Mouse (Mus musculus): ENCODE results near the gene Slc5a11.

The Slc5a11 gene

GRCm38 (mm10) chr7:123240064-123240463 is 25.5 kb downstream of the Slc5a11 start:
- CTCF ChIA-PET: interaction anchor here in 1 of 4 experiments (0.6 kb wide), 1 partner anchor 52 kb away, joined by 8 read pairs; no protein-coding TSS in a partner anchor
- POLR2A ChIA-PET: interaction anchor here (0.6 to 2.4 kb wide), 7 partner anchors 11 to 91 kb away, joined by 3 to 9 read pairs (median 3); no protein-coding TSS in a partner anchor

DNA sequence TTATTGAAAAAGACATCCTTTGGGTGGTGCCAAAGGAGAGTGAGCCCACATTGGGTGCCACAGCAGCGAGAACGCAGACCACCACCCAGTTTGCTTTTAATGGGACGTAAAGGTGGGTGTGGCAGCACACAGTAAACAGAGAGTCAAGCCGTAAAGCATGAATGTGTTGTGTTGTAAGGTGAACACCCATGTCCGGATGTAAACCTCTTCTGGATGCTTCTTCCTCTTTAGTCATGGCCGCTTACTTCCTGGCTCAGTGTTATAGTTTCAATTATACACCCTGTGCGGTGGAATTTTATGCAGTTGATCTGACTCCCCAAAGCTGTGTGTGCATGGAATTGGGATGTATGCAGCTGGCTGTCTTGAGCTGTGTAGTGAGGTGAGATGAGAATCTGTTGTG is 27.7 kb downstream of the Slc5a11 start:
- ChIA-PET POLR2A (interaction anchor here in 1 of 4 experiments (1.0 kb wide), 1 partner anchor 9 kb away, joined by 3 read pairs; no protein-coding TSS in a partner anchor), CTCF (no interaction called here)

GRCm38 (mm10) chr7:123244833-123245232 is 30.3 kb downstream of the Slc5a11 start:
- ChIA-PET POLR2A (interaction anchor here in 2 of 4 experiments (0.6 kb wide), 2 partner anchors 32 to 832 kb away, joined by 3 read pairs; no protein-coding TSS in a partner anchor), CTCF (no interaction called here)

DNA sequence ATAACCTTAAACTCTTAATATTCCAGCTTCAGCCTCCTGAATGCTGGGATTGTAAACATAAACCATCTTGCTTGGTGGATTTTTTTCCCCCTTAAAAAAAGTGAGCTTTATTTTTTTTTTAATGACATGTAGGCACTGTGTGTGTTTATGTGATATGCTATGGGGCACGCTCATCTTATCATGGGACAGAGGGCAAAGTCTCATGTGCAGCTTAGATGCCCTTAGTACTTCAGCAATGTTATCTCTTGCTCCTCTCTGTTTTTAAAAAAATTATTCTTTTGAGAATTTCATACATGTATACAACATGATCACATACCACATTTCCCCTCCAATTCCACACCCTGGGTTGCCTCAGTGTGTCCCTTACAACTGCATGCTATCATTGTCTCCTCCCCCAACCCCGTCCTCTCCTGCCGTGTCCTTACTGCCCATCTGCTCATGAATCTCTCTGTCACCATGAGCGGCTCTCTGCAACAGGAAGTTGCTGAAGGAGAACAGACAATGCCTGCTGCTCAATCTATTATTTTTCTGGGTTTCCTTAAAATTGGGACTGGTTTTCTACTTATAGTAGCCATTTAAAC is 32.0 kb downstream of the Slc5a11 start:
- CTCF ChIA-PET: no interaction called here
- POLR2A ChIA-PET: interaction anchor here in 1 of 4 experiments (0.6 to 1.4 kb wide), 2 partner anchors 10 to 15 kb away, joined by 3 to 6 read pairs; no protein-coding TSS in a partner anchor

DNA sequence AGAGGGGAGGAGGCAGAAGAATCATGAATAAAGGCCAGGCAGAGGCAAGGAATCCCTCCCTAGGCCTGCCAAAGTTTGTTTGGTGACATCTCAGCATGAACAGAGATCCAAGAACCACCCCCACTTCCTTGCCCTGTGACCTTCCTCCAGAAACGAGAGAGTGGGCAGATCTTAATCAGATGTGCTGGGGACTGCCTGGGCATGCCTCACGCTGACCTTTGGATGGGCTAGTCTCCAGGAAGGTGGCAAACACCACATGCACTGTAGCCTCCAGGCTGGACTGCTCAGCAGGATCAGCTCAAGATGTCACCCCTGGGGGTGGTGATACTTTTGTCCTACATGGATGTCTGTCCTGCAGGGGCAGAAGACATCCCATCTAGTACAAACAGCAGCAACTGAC is 33.6 kb downstream of the Slc5a11 start:
- CTCF ChIA-PET: no interaction called here

GRCm38 (mm10) chr7:123251343-123251742 is 36.8 kb downstream of the Slc5a11 start:
- ChIA-PET POLR2A (interaction anchor here (0.5 to 3.0 kb wide), 32 partner anchors 9 to 249 kb away, joined by 3 to 17 read pairs (median 4); partner anchors contain the start of genes Slc5a11 (in 3 of the 4), Arhgap17 (in 1 of the 4) and Lcmt1 (in 1 of the 4)), CTCF (interaction anchor here in 3 of 4 experiments (0.6 to 1.0 kb wide), 6 partner anchors 33 to 214 kb away, joined by 3 to 7 read pairs (median 4); no protein-coding TSS in a partner anchor)

More for the DNA sequence above, 33.6 kb downstream of the Slc5a11 start:
- POLR2A ChIA-PET: no interaction called here

- ChIA-PET POLR2A (interaction anchor here in 2 of 4 experiments (1.0 to 3.0 kb wide), 3 partner anchors 35 to 46 kb away, joined by 3 to 14 read pairs (median 12); no protein-coding TSS in a partner anchor), CTCF (no interaction called here)
Observed at GRCm38 (mm10) chr7:123253396-123253795, 38.8 kb downstream of the Slc5a11 start.

DNA sequence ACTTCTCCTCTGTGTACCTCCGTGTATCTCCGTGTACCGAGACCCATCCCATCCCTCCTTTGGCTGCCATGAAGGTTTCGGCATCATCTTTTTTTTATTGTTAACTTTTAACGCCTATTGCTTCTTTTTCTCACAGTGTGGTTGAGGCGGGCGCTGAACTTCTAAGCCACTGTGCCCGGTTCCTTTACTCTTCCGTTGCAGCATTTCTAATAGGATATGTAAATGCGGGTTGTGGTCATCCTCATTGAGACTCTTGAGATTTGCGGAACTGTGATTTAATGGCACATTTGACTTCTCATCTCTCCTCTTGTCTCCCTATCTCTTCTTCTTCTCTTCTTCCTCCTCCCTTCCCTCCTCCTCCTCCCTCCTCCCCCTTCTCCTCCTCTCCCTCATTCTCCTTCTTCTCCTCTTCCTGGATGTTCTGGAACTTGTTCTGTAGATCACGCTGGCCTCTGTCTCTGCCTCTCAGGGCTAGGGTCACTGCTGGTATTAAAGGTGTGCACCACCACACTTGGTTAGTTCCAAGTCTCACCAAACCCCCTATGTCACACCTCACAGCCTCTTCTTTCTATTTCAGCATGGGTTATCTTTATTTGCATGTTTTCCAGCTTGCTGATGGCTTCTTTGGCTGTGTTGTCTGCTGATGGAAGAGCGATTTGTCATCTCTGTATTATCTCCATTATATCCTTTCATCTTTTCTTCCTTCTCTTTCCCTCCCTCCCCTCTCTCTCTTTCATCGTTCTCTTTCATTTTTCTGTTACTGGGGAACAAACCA is 39.8 kb downstream of the Slc5a11 start:
- ChIA-PET CTCF (no interaction called here), POLR2A (interaction anchor here in 2 of 4 experiments (0.5 to 1.3 kb wide), 2 partner anchors 14 to 172 kb away, joined by 4 read pairs; no protein-coding TSS in a partner anchor)

DNA sequence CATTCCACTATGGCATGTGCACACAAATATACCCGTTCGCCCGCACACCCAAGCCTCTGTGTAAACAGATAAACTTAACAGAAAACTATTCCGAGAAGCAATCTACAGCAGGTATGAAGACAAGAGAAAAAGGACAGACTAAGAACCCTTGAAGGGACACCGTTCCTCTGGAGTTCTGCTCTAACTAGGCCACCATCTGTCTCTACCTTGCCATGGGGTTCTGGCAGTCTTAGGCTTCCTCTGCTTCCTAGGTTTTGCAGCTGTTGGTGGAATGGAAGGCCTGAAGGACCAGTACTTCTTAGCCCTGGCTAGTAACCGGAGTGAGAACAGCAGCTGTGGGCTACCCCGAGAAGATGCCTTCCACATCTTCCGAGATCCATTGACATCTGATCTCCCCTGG is 43.5 kb downstream of the Slc5a11 start:
- ChIA-PET CTCF (no interaction called here), POLR2A (interaction anchor here in 2 of 4 experiments (0.9 to 1.7 kb wide), 4 partner anchors 8 to 106 kb away, joined by 3 to 4 read pairs (median 4); no protein-coding TSS in a partner anchor)

DNA sequence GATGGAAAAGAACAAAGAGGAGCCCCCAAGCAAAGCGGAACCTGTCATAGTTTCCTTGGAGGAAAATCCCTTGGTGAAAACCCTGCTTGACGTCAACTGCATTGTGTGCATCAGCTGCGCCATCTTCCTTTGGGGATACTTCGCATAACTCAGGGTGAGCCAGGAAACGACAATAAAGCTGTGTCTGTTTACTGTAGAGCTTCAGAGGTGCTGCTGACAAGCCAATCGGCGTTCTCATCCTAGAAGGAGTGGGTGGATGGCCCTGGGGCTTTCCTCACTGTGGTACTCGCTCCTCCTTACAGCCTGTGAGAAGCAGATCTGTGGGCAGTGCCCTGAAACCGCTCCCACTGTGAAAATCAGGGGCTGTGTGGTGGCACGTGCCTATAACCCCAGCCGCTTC is 58.5 kb downstream of the Slc5a11 start:
- CTCF ChIA-PET: no interaction called here
- POLR2A ChIA-PET: interaction anchor here in 2 of 4 experiments (0.6 to 1.4 kb wide), 2 partner anchors 10 to 175 kb away, joined by 3 read pairs; no protein-coding TSS in a partner anchor

- CTCF ChIA-PET: no interaction called here
Observed at GRCm38 (mm10) chr7:123276568-123276967, 62.0 kb downstream of the Slc5a11 start.

DNA sequence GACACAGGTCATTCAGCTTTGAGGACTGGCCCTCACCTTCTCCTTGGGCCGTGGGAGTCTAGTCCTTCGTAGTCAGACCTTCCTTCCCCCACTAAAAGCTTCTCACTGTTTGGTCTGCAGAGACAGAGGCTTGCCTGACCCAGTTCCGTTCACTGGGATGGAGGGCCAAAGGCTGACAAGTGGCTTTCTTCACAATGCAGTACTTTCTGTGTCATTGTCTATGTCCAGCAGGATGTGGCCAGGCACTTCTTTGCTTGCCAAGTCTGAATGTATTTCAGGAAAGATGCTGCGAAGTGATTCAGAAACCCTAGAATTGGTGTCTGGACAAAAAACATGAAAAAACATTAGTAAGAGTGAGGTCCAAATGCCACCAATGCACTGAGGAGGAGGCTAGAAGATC is 65.2 kb downstream of the Slc5a11 start:
- POLR2A ChIA-PET: interaction anchor here in 1 of 4 experiments (0.7 to 1.2 kb wide), 2 partner anchors 15 to 18 kb away, joined by 3 read pairs; no protein-coding TSS in a partner anchor
- CTCF ChIA-PET: interaction anchor here in 1 of 4 experiments (0.7 kb wide), 1 partner anchor 1152 kb away, joined by 3 read pairs; no protein-coding TSS in a partner anchor

More at GRCm38 (mm10) chr7:123276568-123276967, 62.0 kb downstream of the Slc5a11 start:
- POLR2A ChIA-PET: interaction anchor here in 3 of 4 experiments (0.7 to 2.0 kb wide), 6 partner anchors 8 to 224 kb away, joined by 3 to 5 read pairs (median 4); no protein-coding TSS in a partner anchor

GRCm38 (mm10) chr7:123283826-123284225 is 69.2 kb downstream of the Slc5a11 start:
- CTCF ChIA-PET: no interaction called here
- POLR2A ChIA-PET: interaction anchor here in 2 of 4 experiments (0.6 to 1.0 kb wide), 3 partner anchors 12 to 31 kb away, joined by 3 to 5 read pairs (median 3); no protein-coding TSS in a partner anchor

DNA sequence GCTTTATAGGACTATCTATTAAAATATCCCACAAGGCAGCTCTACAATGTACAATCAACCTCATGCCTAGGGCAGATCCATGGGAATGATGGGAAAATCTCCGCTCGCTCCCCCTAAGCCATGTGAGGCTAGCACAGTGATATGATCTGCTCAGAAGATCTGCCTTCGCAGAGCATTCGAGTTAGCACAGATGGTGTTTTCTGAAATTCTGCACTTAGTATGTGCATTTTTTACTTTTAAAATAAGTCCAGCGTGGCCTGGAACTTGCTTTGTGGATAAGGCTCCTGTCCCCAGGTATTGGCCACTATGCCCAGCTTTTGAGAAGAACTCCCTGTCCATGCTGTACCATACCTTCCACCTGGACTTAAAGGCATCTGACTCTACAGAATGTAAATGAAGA is 71.3 kb downstream of the Slc5a11 start:
- POLR2A ChIA-PET: interaction anchor here in 2 of 4 experiments (1.5 to 1.7 kb wide), 2 partner anchors 10 to 84 kb away, joined by 4 to 5 read pairs; partner anchors contain the start of genes Arhgap17 (in 1 of the 2) and Lcmt1 (in 1 of the 2)
- CTCF ChIA-PET: no interaction called here

- CTCF ChIA-PET: no interaction called here
- POLR2A ChIA-PET: no interaction called here
Observed at GRCm38 (mm10) chr7:123287903-123288302, 73.3 kb downstream of the Slc5a11 start.

DNA sequence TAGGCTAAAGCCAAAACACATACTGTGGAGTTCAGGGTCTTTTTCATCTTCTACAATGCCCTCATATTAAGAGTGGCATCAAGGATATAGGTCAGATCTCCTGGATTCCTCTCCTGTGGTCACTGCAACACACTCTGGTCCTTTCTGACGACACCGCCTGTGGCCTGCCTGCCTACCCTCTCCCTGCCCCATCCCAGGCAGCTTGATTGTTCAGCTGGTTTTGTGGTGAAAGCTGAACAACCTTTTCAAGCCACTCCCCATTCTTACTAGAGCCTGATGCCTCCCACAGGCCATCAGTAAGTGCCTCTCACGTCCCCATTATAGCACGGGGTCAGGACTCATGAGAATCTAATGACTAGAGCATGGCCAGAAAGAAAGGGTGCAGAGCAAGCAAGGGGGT is 74.6 kb downstream of the Slc5a11 start:
- CTCF ChIA-PET: no interaction called here
- POLR2A ChIA-PET: interaction anchor here in 1 of 4 experiments (0.9 kb wide), 1 partner anchor 17 kb away, joined by 3 read pairs; no protein-coding TSS in a partner anchor

DNA sequence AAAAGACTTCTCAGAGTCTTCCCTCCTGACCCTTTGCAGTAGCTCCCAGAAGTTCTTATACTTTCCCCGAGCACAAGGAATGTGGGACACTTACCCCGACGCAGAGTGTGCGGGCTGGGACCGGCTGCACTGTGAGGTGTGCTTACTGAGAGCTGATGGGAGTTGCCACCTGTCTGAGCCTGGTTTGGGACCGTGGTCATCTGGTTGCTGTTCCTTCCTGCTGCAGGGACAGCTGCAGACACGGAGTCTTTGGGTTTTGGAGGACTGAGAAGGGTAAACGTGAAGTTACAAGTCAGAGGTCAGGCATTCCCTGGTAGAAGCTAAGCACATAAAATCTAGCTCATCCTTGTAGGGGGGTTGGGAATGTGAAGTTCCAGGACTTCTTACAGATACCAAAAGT is 77.4 kb downstream of the Slc5a11 start:
- CTCF ChIA-PET: no interaction called here
- POLR2A ChIA-PET: interaction anchor here in 2 of 4 experiments (0.8 to 3.4 kb wide), 5 partner anchors 17 to 93 kb away, joined by 3 to 12 read pairs (median 3); partner anchors contain the start of genes Arhgap17 (in 1 of the 2) and Lcmt1 (in 1 of the 2)

DNA sequence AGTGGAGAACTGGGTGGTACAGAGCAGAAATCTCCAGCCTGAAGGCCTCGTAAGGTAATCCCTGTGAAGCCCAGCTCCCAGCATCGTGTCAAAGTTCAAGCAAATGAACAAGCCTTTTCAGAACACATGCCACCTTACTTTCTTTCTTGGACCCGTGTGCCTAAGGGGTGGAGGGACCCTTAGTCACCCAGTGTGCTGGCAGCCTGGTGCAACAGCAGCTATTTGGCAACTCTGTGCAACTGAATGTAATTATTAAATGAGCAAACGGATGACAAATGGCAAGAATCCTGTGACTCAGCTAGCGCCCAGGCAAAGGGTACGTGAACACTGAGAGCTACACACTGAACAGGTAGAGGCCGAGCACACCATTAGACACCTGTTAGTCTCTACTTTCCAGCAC is 79.3 kb downstream of the Slc5a11 start:
- ChIA-PET POLR2A (interaction anchor here in 2 of 4 experiments (0.9 to 3.4 kb wide), 9 partner anchors 14 to 84 kb away, joined by 3 to 12 read pairs (median 3); partner anchors contain the start of genes Arhgap17 (in 1 of the 2) and Lcmt1 (in 1 of the 2)), CTCF (no interaction called here)

DNA sequence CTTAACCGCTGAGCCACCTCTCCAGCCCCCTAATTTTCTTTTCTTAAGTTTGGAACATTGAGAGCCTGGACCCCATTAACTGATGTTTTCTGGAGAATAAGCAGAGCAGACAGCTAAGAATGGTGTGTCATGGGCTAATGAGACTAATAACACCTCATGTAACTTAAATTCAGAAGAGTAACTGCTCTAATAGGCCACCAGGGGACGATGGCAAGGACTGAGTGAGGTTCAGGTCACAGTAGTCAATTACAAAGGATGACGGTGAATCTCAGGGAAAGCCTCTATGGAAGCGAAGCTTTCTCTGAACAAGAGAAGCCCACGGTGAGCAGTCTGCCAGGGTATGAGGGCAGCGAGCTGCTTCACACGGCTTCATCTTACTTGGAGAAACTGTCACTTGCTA is 80.8 kb downstream of the Slc5a11 start:
- CTCF ChIA-PET: interaction anchor here in 2 of 4 experiments (0.7 to 1.2 kb wide), 2 partner anchors 34 to 75 kb away, joined by 3 read pairs; no protein-coding TSS in a partner anchor
- POLR2A ChIA-PET: interaction anchor here in 3 of 4 experiments (0.9 to 1.9 kb wide), 5 partner anchors 16 to 93 kb away, joined by 3 to 12 read pairs (median 4); partner anchors contain the start of genes Arhgap17 (in 1 of the 3) and Lcmt1 (in 1 of the 3)
